Mouse (Mus musculus): ENCODE measurements around the gene Rab5b.
"Not testable (repeated sequence)": the region's sequence is repeated elsewhere in the genome, so short reads cannot be mapped to it uniquely, and the experiment has no call there.

The Rab5b gene

GRCm38 (mm10) chr10:128695992-128696807 is at the start of gene Rab5b:
Rab5b (minus strand) TSS chr10:128696264.
- DNase-seq = peak; percentile 98 to 100

- DNase-seq = peak; percentile 68 to 80
Measured at GRCm38 (mm10) chr10:128744680-128745601, 48.9 kb upstream of the Rab5b start, which contains the start of gene Dgka. Dgka (minus strand) TSS chr10:128744855.

GRCm38 (mm10) chr10:128744211-128744610 is 48.1 kb upstream of the Rab5b start:
- DNase-seq = peak in 1 of 2 experiments; percentile 27

GRCm38 (mm10) chr10:128743791-128744191 is 47.7 kb upstream of the Rab5b start:
- peak; percentile 56 to 62 for DNase-seq

GRCm38 (mm10) chr10:128743235-128743634 is 47.2 kb upstream of the Rab5b start:
- DNase-seq = no peak

- no peak for DNase-seq
Measured at GRCm38 (mm10) chr10:128742616-128743015, 46.6 kb upstream of the Rab5b start.

- DNase-seq = no peak
Measured at GRCm38 (mm10) chr10:128740296-128740695, 44.2 kb upstream of the Rab5b start.

GRCm38 (mm10) chr10:128737435-128737834 is 41.4 kb upstream of the Rab5b start:
- DNase-seq = no peak

GRCm38 (mm10) chr10:128731992-128732391 is 35.9 kb upstream of the Rab5b start:
- no peak for DNase-seq

GRCm38 (mm10) chr10:128731002-128731433 is 35.0 kb upstream of the Rab5b start:
- DNase-seq = peak in 1 of 2 experiments; percentile 43

- no peak for DNase-seq
Measured at GRCm38 (mm10) chr10:128728059-128728458, 32.0 kb upstream of the Rab5b start.

GRCm38 (mm10) chr10:128725466-128725865 is 29.4 kb upstream of the Rab5b start:
- DNase-seq = not testable (repeated sequence)

GRCm38 (mm10) chr10:128715559-128716537 is 19.8 kb upstream of the Rab5b start:
- peak; percentile 62 to 85 for DNase-seq

- DNase-seq = not testable (repeated sequence)
Measured at GRCm38 (mm10) chr10:128711318-128711717, 15.3 kb upstream of the Rab5b start.

- no peak for DNase-seq
Measured at GRCm38 (mm10) chr10:128705317-128705693, 9.2 kb upstream of the Rab5b start.

- peak; percentile 89 for DNase-seq
Measured at GRCm38 (mm10) chr10:128704491-128705316, 8.6 kb upstream of the Rab5b start, which contains the start of gene Cdk2. Cdk2 (minus strand) TSS chr10:128705031.

- no peak for DNase-seq
Measured at GRCm38 (mm10) chr10:128703895-128704294, 7.8 kb upstream of the Rab5b start, which contains the start of gene Pmel. Pmel (plus strand) TSS chr10:128704195.

- DNase-seq = no peak
Measured at GRCm38 (mm10) chr10:128702328-128703007, 6.4 kb upstream of the Rab5b start.

GRCm38 (mm10) chr10:128700712-128701111 is 4.6 kb upstream of the Rab5b start:
- no peak for DNase-seq

GRCm38 (mm10) chr10:128699611-128700010 is 3.5 kb upstream of the Rab5b start:
- no peak for DNase-seq

Measured in thymus, adult 18-20 months (tissue).